Mouse (Mus musculus): ENCODE data around the gene Rimkla.

Rimkla gene

DNA sequence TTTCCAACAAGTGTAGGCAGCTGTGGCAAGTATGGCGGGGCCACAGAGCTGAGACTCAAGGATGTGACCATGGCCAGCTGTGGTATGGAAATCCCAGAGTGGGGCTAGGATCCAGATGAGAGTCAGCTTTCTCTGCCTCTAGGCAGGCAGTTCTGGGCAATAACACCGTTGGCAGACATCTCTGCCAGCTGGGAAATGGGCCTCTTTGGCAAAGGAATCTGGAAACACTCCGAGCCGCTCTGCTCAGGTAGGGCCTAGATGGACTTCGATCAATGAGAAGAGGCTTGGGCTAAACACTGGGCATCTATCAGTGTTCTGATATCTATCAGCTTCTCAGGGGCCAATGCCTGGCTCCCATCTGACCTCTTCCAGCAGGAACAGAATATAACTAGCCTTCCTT lies 26.6 kb downstream of the Rimkla start:
- DNase-seq: no peak

DNA sequence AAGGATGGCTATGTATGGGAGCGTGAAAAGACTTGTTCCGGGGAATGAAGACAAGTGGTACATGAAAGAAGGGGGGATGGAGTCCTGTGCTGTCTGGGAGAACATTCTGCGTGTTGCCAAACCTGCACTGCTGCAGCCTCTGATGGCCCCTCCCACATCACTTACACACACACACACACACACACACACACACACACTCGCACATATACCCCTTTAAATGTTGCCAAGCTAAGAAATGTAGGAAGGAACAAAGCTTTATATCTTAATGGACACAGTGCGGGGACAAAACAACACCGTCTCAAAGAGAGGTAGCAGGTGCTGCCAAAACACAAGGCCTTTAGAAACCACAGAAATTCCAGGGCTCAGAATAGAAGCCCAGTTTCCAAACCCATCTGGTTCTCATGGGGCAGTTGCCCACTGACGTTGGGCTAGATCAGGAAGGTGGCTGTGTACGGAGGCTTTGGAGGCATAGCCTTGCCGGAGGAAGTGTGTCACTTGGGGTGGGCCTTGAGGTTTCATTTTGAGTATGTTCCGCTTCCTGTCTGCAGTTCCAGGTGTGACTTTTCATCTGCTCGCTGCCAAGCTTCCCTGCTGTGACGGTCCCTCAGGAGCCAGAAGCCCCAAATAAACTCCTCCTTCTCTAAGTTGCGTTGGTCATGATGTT lies 28.5 kb downstream of the Rimkla start:
- DNase-seq: no peak

DNA sequence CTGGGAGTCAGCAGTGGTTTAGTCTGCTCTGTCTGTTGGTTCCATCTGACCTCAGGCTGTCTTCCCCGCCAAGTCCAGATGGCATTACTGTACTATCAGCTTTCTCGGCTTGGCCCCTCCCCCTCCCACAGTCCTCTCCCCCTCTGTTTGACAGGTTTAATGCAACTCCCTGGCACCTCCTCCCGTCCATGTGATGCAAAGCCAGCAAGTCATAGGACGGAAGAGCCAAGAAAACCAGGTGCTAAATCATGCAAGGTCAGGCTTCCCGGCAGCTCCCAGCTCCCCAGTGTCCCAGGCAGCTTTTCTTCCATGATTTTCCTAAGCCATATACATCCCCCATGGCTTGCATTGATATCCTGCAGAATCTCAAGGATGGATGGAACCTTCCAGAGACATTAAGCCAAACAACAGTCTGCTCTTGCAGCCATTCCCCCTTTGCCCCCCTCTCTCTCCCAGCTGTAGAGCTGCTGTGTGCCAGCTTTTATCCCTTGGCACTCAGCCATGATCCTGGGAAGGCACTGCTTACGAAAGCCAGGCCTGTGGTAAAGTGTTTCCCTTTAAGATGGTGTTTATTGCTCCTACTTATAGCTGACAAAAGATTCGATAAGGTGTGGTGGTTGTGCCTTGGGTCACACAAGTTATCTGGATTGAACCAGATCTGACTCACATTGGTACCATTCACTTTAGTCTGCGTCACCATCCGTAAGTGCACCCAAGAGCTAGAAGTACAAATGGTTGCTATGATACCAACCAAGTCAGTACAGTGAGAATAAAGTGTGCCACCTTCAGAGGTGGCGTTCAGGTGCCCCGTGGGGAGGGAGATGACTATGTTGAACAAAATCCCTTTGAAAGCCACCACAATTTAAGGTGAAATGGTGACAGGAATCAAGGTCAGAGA lies 29.3 kb downstream of the Rimkla start:
- peak; percentile 97 for DNase-seq

DNA sequence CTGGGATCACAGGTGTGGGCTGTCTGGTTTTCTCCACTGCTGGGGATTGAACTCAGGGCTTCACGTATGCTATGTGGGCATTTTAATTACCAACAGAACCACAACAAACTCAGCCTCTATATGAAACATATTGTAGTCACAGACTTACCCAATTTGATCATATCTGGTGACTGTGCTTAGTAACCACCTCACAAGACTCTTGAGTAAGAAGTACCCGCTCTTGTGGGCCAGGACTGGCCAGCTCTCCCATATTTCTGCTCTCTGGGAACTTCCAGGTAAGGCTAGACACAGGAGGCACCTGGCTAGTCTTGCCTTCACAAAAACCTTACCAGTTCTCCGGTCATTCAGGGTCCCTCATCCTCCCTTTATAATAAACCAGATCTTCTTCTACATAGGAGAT lies 30.0 kb downstream of the Rimkla start:
- DNase-seq: no peak

DNA sequence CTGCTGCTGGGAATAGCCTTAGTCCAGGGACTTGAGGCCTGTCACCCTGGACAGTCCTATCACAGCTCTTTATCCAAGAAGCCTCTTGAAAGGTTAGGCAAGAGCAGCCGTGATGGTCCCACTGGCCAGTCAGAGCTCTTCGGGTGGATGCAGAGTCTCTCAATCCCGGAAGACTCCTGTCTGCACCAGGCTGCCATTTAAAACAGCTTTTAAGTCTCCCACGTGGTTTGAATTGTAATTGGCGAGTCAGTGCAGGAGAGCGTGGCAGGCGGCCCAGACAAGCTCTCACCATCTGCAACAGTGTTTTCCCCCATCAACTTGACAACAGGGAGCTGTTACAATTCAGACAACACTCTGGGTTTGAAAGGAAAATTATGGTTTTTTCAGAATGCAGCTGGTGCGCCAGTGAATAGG lies 31.7 kb downstream of the Rimkla start:
- DNase-seq: peak; percentile 97

DNA sequence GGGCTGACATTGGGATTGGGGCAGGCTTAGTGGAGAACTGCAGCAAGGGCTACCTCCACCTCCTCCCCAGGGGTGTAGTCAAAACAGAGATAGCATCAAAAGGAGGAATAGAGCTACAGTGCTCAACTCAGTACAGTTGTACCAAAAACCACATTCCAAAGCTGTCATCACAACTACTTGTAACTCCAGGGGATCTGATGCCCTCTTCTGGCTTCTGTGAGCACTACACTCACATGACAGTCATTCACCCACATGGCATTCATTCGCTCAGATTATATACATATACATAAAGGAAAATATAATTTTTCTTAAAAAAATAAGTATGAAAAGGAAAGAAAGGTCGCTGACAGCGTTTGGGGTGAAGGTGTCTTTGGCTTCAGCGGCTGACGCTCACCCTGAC lies 32.1 kb downstream of the Rimkla start:
- DNase-seq: no peak

DNA sequence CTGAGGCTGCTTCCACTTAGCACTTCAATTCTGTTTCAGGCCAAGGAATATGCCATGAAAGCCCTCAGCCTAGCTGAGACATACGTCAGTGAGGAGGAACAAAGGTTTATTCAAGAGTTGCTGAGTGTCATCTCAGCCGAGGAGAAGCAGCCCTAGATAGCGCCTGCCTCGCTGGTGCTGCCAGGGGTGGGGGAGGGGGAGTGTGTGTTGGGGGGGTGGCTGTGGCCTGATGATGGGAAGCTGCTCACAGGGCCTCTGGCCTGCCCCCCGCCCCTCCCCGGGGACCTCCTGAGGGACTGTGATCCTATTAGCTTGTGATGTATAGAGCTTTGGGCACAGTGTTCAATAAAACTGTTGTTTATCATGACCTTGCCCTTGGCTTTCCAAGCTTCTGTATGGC lies 38.9 kb downstream of the Rimkla start:
- no peak for DNase-seq

DNA sequence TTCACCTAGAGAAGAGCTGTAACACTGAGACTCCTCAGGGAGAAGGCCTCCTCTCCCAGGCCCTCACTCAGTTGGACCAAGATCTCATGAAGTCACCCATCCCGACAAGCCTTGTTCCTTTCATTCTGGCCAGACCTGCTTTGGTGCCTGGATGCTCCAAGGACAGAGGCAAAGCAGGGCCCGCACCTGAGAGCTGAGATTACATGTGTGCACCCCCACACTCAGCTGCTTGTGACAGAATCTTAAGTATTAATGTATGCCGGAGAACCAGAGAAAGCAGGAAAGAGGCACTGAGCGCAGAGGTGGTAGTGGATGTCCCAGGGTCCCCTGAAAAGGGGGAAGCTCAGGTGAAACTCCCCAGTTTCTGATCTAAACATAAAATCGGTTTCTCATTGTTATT lies 39.3 kb downstream of the Rimkla start:
- no peak for DNase-seq

DNA sequence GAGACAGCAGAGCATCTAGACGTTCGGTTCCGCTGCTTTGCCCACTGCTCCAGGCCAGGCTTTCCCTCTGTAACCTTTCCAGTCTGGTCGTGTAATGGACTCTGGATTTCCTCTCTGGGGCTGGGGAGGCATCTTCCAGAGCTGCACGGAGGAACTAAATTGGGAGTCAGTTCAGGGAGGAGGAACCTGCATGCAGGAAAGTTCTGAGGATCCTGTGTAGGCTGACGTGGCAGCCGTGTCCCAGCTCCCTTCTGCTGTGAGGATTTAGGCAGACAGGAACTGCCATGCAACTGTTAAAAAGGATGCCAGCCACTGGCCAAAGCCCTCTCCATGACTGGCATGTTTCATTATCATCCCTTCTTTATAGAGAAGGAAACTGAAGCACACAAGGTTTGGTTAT lies 42.0 kb downstream of the Rimkla start:
- DNase-seq: peak; percentile 62

DNA sequence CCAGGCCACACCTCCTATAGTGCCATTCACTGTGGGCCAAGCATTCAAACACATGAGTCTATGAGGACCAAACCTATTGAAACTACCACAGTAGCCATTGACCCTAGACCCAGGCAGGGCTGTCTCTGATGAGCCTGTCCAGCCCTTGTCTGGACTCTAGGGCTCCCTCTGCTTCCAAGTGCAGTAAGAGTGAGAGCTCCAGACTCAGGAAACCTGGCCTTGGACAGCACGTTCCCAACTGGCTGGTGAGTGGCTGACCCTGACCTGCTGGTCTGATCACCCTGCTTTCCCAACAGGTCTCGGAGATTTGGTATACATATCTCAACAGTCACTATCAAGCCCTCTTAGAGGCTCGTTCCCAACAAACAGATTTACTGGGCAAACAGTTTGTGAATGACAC lies 44.6 kb downstream of the Rimkla start:
- peak; percentile 80 for DNase-seq

DNA sequence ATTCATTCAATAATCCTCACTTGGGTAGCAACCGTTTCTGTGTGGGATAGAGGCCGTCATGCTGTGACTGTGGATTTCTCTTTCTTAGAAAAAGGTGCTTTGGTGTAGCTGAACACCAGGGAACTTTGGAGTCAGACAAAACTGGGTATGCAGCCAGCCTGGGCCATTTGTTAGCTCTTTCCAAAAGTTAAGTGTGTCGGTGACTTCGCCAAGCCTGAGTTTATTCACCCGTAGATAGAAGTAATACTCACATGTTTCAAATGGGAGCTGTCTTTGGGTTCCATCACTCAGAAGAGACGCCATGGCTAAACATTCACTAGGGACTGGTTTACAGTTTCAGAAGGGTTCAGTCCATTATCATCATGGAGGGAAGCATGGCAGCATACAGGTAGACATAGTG lies 45.2 kb downstream of the Rimkla start:
- peak; percentile 40 for DNase-seq

DNA sequence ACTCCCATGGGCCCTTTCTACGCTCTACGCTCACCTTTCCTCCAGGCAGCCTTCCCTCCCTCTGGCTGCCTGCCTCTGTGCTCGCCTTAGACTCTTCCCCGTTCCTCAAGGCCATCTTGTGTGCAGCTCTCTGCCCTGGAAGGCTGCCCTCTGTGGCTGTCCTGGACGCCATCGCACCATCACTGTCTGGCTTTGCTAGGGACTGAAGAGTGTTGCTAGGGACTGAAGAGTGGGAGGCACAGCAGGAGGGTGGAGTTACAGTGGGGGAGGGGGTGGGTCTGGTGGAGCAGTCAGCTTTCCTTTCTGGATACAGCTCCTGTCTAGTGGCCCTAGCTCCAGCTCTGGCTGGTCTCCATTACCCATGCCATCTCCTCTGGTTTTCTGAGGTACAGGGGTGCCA lies 49.9 kb downstream of the Rimkla start:
- DNase-seq: no peak

DNA sequence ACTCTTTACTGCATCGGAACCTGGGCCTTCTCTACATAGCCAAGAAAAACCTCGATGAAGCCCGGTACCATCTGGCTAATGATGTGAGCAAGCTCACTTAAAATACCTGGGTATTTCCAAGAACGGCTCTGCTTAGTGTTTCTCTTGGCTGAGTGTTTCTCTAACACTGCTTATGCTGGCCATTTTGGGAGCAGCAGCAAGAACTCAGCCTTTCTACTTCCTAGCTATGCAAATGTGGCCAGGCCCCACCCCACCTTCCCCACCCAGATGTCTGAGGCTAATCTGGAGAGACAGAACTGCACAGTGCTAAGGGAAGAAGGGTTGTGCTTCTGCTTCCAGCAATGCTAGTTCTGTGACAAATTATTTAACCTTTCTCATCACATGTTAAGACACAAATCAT lies 50.6 kb downstream of the Rimkla start:
- no peak for DNase-seq

DNA sequence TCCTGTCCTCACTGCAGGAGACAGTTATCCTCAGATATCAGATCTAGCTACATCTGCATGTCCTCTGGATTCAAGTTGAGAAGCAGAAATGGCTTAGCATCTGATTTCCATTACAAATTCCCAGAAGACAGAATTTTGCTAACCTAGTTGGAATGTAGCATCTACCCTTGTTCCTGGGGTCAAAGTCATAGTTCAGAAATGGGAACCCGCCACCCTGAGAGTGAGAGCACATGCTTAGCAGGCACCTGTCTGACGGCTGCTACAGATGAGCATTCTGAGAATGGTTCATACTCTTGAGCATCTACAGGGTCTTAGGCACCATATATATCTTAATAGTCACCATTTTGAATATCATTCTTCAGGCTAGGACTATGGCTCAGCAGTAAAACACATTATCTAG lies 54.5 kb downstream of the Rimkla start:
- peak; percentile 53 for DNase-seq

DNA sequence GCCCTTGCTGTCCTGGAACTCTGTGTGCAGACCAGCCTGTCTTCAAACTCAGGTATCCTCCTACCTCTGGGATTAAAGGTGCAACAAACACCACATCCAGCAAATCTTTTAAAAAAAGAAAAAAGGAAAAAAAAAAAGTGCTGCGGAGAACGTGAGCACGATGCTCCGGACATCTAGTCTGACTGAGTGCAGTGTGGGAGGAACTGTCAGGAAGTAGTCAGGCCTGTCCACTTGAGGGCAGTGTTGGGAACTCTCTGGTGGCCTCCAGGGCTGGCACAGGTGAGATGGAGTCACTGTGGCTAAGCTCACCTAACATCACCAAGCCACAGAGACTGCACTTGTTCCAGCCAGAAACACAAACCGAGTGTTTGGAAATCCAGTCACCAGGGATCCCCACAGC lies 61.8 kb downstream of the Rimkla start:
- peak; percentile 87 for DNase-seq

DNA sequence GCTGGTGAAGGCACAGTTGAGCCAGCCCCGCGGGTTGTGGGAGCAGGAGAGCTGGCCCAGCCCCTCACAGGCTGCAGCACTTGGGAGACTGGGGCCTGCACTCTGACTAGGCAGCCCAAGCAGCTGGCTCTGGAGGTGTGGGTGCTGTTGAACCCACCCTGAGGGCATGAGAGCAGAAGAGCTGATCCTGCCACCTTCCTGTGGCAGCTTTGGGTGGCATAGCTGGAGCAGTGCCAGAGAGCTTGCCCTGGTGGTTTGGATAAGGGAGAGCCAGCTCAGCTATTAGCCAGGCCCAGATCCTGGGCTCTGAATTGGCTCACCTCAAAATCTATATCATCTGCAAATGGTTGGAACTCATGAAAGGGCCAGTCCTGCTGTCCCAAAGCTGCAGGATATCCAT lies 64.7 kb downstream of the Rimkla start:
- DNase-seq: no peak

DNA sequence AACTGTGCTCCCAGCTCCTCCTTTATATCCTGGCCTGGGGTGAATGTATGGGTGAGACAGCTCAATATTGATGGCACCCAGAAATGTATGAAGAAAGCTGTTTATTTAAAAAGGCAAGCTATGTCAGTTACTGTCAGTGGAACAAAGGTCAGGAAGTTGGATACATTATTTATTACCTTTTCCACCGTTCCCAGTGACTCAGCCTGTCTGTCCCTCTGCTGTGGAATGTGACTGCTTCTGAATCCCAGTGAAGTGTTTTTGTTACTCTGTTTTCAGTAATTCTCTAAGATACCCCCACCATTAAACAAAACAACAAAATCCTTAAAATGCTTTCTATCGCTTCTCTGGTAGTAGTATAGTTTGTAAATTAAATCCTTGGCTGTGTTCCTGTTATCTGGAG lies 66.8 kb downstream of the Rimkla start:
- DNase-seq: no peak

DNA sequence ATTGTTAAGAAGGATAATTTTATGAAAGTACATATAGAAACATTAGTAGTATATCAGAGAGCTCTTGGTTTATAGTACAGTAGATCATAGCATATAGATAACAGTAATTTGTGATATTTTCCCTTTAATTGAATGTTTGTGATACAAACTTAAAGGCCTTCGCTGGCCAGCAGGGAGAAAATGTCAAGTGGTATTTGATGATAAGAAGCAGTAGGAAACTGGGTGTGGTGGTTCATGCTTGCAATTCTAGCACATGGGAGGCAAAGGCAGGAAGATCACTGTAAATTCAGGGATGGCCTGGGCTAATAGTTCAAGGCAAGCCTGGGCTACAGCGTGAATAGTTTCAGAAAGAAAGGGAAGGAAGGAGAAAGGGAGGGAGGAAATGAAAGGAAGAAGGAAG lies 67.4 kb downstream of the Rimkla start:
- no peak for DNase-seq

DNA sequence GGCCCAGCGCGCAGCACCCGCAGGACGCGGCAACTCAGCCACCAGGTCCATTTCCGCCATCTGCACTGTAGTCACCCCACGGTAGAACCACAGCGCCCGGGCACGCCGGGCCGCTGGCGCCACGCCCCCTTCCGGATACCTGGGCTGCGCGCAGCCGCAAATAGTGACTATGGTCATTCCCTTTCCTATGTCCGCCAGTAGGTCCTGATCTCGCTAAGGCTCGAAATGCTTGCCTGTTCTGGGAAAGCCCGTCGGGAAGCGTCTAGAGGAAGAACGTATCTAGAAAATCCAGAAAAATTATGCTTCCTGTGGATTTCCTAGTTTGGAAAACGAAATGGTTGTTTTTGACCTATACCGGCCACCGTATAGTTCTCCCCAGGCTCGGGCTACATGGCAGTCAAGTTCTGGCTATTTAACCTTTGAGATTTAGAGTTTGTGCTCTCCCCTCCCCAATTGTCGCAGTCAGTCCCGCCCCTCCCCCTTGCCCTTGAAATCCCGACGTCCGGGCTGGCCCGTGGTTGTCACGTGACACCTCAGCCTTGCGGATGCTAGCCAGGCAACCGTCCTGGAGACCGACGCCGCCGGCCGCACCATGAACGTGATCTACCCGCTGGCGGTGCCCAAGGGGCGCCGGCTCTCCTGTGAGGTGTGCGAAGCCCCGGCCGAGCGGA lies 70.0 kb downstream of the Rimkla start, which contains the start of the genes Ppcs and Zmynd12:
TSS of gene Ppcs (minus strand) at position 127 of the 671 bp plus-strand sequence.
TSS of gene Zmynd12 (plus strand) at position 521 of the 671 bp plus-strand sequence.
- peak; percentile 99 for DNase-seq

DNA sequence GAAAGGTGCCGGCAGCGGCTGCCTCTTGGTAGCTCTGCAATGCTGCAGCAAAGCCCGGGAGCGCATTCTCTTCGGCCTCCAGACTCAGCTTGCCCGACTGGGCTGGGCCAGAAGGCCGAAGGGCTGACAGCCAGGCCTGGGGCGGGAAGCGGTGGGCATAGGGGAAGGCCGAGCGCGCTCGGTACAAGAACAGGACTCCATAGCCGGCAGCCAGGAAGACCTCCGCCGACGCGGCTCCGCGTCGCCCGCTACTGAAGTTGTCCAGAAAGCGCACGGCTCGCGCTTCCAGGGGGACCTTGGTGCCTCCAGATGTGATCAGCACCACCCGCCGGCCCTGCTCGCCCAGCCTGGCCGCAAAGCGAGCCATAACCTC lies 70.5 kb downstream of the Rimkla start:
- DNase-seq: no peak

DNA sequence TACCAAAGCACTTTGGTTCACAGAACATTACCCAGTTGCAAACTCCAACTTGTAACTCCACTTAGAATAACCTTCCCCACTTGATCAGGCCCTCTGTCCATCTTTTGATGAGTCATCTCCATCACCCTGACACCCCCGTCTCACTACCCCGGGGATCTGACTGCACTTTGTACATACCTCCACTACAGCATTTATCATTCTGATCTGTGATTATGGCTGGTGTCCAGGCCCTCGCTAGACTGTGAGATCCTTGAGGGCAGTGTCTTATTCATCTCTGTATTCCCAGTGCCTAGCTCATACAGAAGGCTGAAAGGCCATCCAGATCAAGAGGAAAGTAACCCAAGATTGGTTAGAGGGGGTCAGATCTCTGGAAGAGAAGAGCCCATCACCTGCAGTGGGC lies 71.2 kb downstream of the Rimkla start:
- no peak for DNase-seq

DNA sequence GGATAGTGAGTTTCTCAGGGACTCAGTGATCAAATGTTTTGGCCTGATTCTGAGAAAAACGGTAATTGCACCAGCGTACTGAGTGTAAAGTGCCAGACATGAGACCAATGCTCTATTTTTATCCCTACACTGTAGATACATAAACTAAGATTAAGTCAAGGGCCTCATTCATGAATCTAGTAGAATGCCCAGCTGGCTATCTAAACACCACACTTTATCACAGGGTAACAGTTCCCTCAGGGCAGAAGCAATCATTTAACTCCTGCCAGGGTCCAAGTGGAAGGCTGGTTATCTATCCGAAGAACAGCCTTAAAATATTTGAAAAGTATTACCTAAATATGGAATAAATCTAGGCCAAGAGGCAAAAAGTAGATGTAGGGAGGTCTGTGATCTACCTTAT lies 74.5 kb downstream of the Rimkla start:
- peak; percentile 25 for DNase-seq

DNA sequence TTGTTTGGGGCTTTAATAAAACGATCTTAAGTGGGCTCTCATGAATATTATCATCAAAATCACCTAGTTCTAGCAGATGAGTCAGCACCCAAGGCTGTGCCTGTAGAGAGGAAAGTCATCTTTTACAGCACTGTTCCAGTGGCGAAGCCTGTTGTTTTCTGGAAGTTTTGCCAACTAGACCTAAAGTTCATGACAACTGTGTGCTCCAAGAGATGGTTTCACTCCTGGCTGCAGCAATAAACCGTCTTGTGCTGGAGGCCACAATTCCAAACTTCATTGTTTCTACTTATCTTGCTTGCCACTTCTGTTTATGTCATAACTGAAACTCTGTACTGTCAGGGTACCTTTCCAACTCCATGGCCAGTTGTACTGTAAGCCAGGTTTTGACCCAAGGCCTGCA lies 75.2 kb downstream of the Rimkla start:
- DNase-seq: peak; percentile 71

Measured in heart, adult 11 months (tissue).